Mouse (Mus musculus) yolk sac, embryonic 10.5 days (tissue): ENCODE measurements around the gene Tbc1d22a.

ENCODE experiments used
- DNase-seq: peaks from one replicate; pipeline ENCODE4 v3.0.0-alpha.2; 2017; ENCODE audit warnings: low spot score

Gene Tbc1d22a

DNA sequence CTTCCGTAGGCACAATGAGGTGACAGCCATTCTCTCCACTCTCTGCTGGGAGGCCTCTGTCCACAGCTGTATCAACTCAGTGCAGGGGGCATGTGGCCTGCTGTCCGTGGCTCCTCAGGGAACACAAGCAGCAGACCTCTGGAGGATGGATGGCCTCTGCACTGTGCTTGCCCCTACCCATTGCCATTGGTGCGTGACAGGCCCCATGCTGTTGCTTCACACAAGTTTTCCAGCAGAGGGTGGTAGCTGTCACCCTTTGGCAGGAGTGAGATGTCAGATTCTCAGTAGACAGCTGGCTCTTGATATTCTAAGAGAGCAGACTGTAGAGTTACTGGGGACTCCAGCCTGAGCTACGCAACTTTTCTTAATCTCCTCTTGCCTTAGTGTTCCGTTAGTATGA is 195.1 kb downstream of the Tbc1d22a start:
- no peak for DNase-seq

DNA sequence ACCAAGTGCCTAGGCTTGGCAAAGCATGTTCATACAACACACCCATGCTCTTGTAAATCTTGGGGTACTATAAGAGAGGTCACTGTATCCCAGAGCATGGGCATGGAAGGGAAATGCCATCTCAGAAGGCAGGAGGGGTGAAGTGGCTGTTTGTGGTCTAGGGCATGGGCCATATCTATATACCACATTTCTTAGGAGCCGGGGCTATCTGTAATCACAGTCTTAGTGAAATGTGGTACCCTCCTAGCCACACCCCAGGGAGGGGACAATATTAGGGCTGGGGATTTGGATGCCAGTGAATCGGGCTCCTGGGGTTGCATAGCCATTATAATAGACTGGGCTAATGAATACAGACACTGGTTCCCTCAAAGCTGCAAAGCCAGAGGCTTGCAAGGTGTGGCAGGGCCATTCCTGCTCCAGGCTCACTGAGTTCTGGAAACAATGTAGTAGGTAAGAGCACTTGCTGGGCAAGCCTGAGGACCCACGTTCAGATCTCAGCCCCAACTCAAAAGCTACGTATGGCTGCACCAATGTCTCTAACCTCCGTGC is 197.3 kb downstream of the Tbc1d22a start:
- no peak for DNase-seq

DNA sequence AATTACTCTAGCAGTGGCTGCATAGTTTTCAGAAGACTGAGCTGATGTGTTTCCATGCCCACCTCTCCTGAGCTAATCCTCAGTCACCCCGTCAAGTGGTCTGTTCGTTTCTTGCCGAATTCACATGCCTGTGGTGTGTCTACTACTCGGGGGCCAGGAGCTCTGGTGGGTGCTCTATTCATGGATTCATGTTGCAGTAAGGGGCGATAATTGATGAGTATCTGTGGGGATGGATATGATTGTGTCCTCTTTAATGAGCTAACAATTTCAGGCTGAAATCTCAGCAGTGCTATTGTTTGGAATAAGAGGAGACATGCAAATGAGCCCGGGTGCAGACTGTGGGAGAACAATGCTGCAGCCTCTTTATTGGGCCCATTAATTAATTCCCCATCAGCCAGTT is 201.7 kb downstream of the Tbc1d22a start:
- DNase-seq = no peak

DNA sequence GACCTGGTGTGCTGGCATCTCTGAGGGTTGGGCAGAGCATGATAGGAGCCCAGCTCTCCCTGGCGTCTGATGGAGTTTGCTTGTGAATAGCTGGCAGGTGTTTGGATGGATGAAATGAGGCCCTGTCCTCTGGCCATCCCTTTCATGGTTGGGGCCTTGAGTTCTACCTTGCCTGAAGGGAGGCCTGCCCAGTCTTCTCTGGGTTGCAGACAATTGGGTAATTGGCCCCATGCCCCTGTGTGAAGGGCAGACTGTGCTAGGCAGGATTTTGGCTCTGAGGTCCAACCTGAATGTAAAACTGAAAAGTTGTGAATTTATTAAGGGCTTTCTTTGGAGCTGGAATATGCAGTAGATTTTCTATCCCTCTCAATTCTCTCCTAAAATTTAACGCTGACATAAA is 204.2 kb downstream of the Tbc1d22a start:
- DNase-seq = no peak

DNA sequence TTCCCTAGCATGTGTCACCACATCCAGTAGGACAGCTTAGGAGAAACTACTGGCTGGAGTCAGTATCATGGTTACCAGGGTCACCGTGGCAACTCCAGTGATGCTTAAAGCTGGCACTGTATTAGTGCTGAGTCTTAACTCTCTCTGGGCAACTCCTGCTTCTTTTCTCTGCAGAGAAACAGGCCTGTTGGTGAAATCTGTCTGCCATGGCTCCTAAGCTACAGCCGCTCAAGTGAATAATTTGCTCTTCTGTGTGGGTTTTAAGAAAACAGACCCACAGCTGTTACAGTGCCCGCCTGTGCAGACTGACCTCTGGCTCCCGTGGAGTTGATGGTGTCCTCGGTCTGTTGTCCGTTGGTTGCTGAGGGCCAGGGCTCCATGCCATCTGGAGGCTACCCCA is 205.4 kb downstream of the Tbc1d22a start:
- DNase-seq = no peak

DNA sequence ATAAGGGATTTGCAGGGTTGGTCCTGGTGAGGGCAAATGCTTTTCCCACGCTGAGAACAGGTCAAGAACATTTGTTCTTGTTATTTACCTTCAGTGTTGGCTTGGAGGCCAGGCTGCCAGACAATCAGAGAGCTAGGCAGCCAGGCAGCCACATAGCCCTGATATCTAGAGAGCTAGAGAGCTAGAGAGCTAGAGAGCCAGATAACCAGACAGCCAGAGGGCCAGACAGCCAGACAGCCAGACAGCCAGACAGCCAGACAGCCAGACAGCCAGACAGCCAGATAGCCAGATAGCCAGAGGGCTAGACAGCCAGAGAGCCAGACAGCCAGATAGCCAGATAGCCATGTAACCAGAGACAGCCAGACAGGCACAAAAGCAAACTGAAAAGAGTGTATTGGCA is 208.6 kb downstream of the Tbc1d22a start:
- no peak for DNase-seq

DNA sequence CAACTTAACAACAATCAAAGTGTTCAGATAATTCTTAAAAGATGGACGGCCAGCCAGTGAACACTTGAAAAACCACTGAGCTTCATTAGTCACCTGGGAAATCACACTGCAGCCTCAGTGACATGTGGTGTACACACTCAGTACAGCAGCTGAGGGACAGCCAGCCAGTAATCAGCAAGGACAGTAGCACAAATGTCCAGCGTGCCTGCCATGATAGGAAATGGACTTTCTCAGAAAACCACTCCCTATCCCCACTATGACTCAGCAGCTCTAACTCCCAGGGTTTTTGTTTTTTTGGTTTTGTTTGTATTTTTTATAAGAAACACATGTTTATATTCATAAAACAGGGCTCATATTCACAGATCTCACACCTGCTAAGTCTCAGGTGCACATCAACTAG is 209.6 kb downstream of the Tbc1d22a start:
- peak; percentile 12 for DNase-seq

DNA sequence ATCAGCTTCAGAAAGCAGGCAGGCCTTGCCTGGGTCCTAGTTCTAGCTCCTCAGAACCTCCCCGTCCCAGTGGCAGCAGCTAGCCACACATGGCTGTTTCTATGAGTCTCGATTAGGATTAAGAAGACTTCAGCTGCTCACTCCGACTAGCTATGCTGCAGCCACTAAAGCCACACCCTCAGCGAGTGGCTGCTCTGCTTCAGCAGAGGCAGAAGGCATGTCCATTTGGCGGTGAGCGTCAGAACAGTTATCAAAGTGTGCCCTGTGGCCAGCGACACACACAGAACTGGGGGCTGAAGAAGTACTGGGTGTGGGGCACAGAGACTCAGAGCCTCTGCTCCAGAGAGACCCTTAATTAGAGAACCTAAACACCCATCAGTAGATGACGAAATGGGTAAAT is 210.7 kb downstream of the Tbc1d22a start:
- DNase-seq = no peak

DNA sequence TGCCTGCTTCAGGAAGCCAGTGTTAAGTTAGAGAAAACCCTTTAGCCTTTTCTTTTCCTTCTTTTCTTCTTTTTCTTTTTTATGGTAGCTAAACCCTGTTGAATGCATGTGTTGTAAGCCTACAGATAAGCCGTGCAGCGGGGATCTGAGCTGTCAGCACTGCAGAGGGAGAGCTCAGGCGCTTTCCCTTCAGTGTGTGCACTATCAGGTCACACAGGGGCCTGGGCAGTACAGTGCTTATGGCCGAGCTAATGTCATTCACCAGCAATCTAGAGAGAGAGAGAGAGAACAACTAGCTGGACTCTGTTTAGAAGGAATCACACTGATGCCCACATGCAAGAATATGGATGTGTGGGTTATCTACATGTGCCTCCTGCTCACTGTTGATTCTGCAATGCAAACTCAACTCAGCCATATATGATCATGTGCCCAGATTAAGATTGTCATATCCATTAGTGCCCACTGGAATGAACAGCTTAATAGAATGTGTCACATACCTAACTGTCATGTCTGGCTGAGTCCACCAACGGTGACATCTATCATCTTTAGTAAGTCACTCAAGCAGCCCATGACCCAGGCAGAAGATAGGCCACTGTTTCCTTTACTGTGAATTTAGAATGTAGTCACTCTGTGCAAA is 212.2 kb downstream of the Tbc1d22a start:
- no peak for DNase-seq

DNA sequence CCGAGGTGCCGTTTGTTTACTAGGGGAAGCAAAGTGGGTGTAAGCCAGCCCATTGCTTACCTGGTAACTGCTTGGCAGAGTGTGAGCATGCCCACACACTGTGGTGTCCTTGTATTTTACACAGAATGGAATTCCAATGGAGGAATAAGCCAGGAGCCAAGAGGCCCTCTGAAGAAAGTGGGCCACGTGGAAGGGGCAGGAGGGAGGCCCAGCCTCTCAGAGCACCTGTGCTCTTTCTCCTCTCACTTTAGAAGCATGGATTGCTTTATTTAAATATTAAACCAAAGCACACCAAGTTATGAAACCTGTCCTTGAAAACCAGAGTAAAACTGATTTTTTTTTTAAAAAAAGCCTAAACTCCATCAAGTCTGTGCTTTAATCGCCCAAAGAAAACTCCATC is 213.2 kb downstream of the Tbc1d22a start:
- no peak for DNase-seq

DNA sequence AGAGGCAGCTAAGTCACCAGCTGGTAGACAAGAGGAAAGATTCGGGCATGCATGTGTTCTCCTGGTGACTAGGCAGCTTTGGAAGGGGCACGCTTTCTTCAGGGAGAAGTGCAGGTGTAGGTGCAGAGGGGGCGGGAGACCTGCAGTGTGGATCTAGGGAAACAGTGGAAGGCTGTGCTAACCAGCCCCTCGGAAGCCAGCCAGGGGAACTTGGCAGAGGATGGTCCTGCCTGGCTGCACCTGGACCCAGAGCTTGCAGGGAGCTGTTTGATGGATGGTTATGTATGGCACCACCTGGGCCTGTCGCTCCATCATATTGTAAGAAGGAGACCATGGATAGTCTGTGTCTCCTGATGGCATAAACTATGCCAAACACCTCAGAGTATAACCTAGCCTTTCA is 214.2 kb downstream of the Tbc1d22a start:
- no peak for DNase-seq

DNA sequence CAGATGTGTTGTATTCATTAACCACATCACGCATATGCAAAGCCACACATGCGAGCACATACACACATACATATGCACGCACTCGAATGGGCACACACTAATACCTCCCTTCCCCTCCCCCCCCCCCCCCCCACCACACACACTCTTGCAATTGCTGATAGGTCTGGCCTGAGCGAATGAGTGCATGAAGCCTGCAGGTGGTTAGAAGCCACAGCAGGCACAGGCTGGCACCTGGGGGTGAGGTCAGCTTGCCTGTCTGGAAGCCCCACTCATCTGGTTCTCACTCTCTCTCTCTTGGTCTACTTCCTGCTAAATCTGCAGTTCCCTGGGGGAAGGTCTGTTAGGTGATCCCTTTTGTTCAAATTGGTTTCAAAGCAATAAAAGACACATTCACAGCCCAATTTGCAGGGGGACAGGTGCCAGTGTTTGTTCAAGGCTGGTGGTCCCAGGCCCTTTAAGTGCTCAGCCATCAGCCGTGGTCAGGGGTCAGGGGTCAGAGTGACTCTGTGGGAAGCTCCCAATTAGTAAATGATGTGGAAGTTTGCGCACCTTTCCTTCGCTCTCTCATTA is 215.6 kb downstream of the Tbc1d22a start:
- DNase-seq = no peak

DNA sequence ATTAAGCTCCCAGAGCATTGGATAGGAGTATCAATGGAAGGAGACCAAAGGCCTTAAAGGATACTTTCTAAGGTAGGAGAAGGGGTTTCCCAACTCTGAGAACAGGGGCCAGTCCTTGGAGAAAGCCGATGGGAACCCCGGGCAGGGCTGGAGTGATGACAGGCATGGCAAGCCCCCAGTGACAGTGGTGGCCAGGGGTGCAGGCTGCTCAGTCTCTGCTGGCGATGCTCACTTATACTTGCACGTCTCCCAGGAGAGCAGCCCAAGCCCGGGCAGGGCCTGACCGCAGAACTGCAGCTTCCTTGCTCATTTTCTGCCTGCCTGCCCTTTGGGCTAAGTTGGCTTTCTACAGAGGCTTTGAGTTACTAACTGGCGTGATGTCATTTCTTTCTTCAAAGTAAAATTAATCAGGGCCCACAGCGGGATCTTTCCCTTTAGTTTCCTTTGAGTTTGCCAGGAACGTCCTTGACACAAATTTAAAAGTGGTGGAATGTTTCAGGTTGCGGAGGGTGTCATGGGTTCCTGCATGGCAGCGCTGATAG is 217.4 kb downstream of the Tbc1d22a start:
- no peak for DNase-seq

DNA sequence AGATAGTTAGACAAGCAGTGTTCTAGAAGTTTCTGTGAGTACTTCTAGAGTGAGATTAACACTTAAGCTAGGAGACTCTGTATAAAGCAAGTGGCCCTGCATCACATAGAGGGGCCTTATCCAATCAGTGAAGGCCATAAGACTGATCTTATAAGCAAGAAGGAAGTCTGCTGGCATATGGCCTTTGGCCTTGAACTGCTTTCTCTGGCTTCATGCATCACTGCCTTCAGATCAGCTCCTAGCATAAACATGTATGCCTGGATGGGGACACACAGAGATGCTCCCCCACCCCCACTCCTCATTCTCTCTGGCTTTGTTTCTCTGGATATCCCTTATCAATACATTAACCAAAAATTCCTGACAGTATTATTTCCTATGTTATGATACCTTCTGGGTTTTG is 218.5 kb downstream of the Tbc1d22a start:
- DNase-seq = no peak

DNA sequence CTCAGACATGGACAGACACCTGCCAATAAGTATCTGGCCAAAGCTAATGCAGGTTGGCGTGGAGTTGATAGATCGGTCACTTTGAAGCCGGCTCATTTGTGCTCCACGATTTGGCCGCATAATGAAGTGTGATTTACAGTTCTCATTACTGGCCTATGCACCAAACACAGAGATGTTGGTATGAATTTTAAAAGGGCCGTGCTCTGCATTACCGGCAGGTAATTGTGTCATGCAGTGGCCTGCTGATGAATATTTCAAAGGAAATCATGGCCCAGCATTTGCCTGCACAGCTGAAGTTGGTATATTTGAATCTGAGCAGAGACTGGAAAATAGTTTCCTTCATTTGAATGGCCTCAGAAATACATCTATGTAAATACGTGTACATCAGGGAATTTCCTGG is 219.1 kb downstream of the Tbc1d22a start:
- no peak for DNase-seq

DNA sequence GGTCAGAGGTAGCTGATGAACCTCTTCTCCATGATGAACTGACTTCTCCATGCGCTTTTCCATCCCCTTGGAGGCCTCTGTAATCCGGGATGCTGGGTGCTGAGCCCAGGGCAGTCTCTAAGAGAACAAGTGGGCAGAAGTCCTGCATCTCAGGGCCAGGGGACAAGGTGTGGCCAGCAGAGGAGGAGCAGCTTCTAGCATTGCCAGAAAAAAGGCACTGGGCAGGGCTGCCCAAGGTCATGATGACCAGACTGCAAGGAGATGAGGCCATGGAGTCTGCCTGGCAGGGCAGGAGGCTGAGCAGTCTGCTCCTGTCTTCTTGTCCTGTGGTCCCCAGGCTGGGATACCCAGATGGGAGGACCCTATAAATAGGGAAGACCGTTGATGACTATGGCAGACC is 220.0 kb downstream of the Tbc1d22a start:
- no peak for DNase-seq

DNA sequence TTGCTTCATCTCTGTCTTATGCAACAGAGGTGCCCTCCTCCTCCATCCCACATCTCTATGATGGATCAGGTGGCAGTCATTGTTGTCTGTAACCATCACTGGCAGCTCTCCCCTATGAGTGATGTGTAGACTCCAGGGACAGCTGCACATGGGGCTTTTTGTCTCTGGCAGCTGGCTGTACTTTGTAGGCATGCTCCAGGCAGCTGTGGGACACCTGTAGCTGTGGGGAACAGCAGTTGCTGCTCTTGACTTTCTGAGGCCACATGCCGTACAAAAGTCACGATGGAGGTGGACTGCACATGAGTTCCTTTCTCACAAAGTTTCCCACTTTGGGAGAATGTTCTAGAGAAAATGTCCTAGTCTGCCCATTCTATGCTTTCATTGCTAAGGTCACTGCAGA is 223.1 kb downstream of the Tbc1d22a start:
- no peak for DNase-seq

DNA sequence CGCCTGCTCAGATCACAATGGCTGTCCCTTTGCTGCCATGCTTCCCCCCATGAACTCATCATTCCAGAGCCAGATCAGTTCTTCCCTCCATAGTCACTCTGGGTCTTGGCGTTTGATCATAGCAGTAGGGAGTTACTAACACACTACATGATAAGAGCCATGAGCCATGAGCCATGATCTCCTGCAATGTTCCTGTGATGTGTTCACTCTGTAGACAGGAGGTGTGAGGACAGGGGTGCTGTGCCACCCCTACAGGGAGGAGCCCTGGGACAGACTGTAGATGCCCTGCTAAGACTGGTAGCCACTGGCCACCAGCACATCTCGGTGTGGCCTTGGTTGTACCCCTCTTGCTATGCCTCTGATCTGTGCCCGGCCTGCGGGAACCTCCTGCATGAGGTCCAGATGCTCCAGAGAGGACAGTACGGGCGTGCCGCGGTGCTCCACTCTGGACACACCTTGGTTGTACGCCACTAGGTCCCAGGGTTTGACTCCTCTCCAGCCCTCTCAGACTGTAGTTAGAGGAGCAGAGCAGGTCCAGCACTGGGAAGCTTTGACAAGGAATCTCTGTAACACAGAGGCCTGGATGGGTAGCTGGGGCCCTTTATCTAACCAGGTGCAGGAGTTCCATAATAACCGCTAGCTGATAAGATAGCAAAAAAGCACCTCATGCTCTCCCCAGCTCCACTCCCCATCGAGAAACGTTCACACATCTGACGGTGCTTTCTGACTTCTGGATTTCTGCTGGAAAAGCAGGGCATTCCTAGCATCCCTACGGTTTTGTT is 224.9 kb downstream of the Tbc1d22a start:
- DNase-seq = no peak

DNA sequence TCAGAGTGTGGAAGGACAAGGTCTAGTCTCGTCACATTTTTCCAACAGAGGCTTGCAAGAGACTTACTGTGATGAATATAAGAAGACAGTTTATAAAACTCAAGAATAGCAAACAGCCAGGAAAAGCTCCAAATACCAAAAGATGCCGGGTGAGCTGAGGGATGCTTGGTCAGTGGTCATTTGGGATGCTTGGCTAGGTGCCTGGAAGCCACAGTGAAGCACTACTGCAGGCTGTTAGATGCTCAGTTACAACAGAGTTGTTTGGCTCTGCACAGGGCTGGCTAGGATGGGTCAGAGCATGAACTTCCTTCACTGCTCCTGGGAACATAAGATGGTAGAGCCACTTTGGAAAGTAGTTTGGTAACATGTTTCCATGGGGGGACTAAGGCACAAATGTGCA is 230.0 kb downstream of the Tbc1d22a start:
- DNase-seq = no peak

DNA sequence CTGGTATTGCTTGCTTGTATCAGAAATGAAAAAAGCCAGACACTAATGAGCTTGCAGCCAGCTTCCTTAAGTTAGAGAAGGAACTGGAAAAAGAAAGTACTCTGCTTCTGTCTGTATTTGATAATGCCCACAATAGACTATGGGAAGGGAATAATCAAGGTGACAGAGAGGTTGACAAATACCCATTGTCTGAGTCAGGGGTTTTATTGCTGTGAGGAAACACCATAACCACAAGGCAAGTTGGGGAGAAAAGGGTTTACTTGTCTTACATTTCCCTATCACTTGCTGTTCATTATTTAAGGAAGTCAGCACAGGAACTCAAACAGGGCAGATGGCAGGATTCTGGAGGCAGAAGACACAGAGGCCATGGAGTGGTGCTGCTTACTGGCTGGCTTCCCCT is 231.8 kb downstream of the Tbc1d22a start:
- DNase-seq = no peak

DNA sequence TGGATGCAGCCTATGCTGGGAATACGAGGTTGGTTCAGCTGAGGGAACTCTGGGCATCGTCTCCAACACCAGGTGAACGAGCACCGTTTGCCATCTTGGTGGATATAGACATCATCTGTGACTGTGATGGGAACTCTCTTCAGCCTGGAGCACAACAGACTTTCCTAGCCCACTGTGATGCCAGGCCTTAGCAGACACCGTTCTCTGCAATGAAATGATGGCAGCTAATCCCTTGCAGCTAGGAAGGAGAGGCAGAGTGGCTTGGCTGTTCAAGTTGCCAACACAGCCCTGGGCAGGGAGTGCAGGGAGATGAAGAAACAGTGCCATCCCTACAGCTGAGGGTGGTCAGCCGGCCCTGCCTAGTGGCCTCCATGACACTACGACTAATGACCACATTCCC is 233.0 kb downstream of the Tbc1d22a start:
- DNase-seq = no peak

DNA sequence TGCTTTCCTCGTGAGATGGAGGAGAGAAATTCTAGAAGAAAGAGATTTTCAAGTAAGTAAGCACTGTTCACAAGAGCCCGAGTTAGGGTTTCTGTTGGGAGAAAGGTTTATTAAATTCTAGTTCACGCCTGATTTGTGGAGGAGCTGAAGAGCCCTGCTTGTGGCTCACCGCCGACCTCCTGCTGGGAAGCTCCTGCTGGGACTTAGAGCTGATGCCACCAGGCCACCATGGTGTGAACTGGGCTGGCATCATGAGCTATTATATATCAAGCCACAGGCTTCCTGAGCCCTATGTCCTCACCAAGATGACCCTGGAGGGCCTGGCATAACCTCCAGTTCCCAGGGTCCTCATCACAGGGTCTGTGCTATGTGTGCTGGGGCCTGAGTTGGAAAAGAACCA is 235.0 kb downstream of the Tbc1d22a start:
- no peak for DNase-seq

DNA sequence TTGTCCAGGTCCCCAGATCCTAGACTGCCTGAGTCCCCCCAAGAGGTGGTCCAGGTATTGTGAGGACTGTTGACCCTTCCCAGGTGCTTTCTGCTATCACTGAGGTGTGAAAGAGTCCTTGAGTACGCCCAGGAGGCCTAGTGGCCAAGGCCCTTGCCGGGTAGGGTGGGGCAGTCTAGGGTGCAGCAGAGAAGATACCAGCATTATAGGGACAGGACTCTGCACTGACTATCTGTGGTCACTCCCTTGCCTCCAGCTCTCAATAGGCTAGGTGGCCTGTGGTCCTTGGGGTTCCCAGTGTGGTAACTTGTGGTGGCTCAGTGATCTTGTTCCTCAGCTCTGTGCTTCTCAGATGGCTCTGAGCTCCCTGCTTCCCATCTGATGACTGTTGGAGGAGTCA is 235.5 kb downstream of the Tbc1d22a start:
- DNase-seq = no peak
